Mouse (Mus musculus) limb, embryonic 11.5 days (tissue): ENCODE data around the gene Hhatl. TPM values are rescaled to one million over a fixed set of nuclear protein-coding genes. Genes with fewer than 3 reads are reported as not detected.

Source experiments
- ATAC-seq: fragments of 200-750 bp; cut with Nextera tagmentation; 2 replicates; pipeline ENCODE4 v1.8.0; 2017; ENCODE audit warnings: low read depth; ENCODE audit not compliant: insufficient number of reproducible peaks, low FRiP score, low TSS enrichment
- DNase-seq: peaks from one replicate; pipeline ENCODE4 v3.0.0-alpha.2; 2015; ENCODE audit warnings: low spot score
- H3K27ac ChIP-seq: fragments of 300-500 bp; sonication (generic); replicated peaks from 2 replicates; pipeline ENCODE4 v1.5.1; 2014; ENCODE audit warnings: low read depth, mild to moderate bottlenecking, low read length
- H3K27me3 ChIP-seq: fragments of 300-500 bp; sonication (generic); 2 replicates; pipeline ENCODE4 v1.6.1; 2014; ENCODE audit warnings: mild to moderate bottlenecking, low read length, mixed read lengths; ENCODE audit not compliant: control insufficient read depth, insufficient read depth
- H3K36me3 ChIP-seq: fragments of 300-500 bp; sonication (generic); 2 replicates; pipeline ENCODE4 v1.6.1; 2014; ENCODE audit warnings: mild to moderate bottlenecking, low read length, moderate library complexity, mixed read lengths; ENCODE audit not compliant: control insufficient read depth, insufficient read depth
- H3K4me1 ChIP-seq: fragments of 300-500 bp; sonication (generic); 2 replicates; pipeline ENCODE4 v1.6.1; 2014; ENCODE audit warnings: low read length, mixed read lengths; ENCODE audit not compliant: control insufficient read depth, insufficient read depth
- H3K4me2 ChIP-seq: fragments of 300-500 bp; sonication (generic); 2 replicates; pipeline ENCODE4 v1.6.1; 2014; ENCODE audit warnings: low read depth, mild to moderate bottlenecking, moderate library complexity; ENCODE audit not compliant: severe bottlenecking
- H3K4me3 ChIP-seq: fragments of 300-500 bp; sonication (generic); 2 replicates; pipeline ENCODE4 v1.5.1; 2014; ENCODE audit warnings: low read depth, low read length
- H3K9ac ChIP-seq: fragments of 300-500 bp; sonication (generic); 2 replicates; pipeline ENCODE4 v1.6.1; 2014; ENCODE audit warnings: mild to moderate bottlenecking, low read length
- H3K9me3 ChIP-seq: fragments of 300-500 bp; sonication (generic); 2 replicates; pipeline ENCODE4 v1.6.1; 2016; ENCODE audit warnings: low read length; ENCODE audit not compliant: control insufficient read depth
- WGBS: fragments of 180-500 bp; shearing (Covaris S2); extraction: QIAGEN DNeasy Blood & Tissue Kit; methylation state at CpG from one replicate; pipeline ENCODE4 v1.1.7; 2014; 5-methylcytosine and 5-hydroxymethylcytosine counted together
- polyA plus RNA-seq: library from polyadenylated mRNA; unstranded; fragments of >200 nt; fragmentation: Nextera tagmentation; extraction: Ambion mirVana; gene quantifications from 2 replicates; pipeline ENCODE4 v1.2.1, GENCODE M21; 2014

Gene Hhatl
- polyA plus RNA-seq, 1 experiment from 2014 or later, result not detected

GRCm38 (mm10) chr9:121776511-121776910, 15.8 kb downstream of the Hhatl start:
- Histone ChIP-seq H3K9ac (no peak overlapping the region), H3K9me3 (no peaks in the 10 kb centered on the region), H3K27ac (no peak overlapping the region), H3K4me2 (no peak overlapping the region), H3K4me3 (no peak overlapping the region), H3K36me3 (no peaks in the 10 kb centered on the region), H3K4me1 (peaks cover 5% of the 10 kb centered on the region; the same call in 1 of the 2 replicates), H3K27me3 (peaks cover 31% of the 10 kb centered on the region)
- DNase-seq, result no peak
- ATAC-seq, result no peak
- WGBS, result 81% methylated on average over 7 of the region's 7 CpGs

- H3K4me2 ChIP-seq, result no peak overlapping the region
- H3K9me3 ChIP-seq, result no peaks in the 10 kb centered on the region
- peaks cover 31% of the 10 kb centered on the region for H3K27me3 ChIP-seq
- H3K27ac ChIP-seq, result no peak overlapping the region
- H3K36me3 ChIP-seq, result no peaks in the 10 kb centered on the region
- DNase-seq (no peak), ATAC-seq (no peak)
- H3K4me3 ChIP-seq, result no peak overlapping the region
- peaks cover 5% of the 10 kb centered on the region; the same call in 1 of the 2 replicates for H3K4me1 ChIP-seq
- 81% methylated on average over 10 of the region's 10 CpGs for WGBS
- no peak overlapping the region for H3K9ac ChIP-seq
Measured at GRCm38 (mm10) chr9:121775951-121776350, 16.4 kb downstream of the Hhatl start.

DNA sequence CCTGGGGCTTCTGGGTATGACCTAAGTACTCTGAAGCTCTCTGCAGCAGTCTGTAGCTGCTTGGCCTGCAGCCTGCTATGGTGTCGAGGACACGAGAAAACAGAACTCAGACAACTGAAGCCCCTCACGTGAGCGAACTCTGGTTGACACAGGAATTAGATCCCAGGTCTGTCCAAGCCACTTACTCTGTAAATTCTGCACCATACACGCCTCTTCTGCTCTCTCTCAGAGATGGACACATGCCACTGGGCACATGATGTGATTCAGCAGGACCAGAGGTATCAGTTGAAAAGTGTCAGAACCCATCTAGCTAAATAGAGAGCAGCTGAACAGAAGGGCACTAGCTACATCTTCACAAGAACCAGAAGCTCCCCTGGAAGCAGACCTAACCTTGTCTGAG, 19.9 kb downstream of the Hhatl start:
- no peak overlapping the region for H3K4me2 ChIP-seq
- no peak overlapping the region for H3K9ac ChIP-seq
- DNase-seq (no peak), ATAC-seq (no peak)
- H3K9me3 ChIP-seq, result no peaks in the 10 kb centered on the region
- H3K4me1 ChIP-seq, result no peaks in the 10 kb centered on the region
- peaks cover 11% of the 10 kb centered on the region for H3K27me3 ChIP-seq
- no peak overlapping the region for H3K4me3 ChIP-seq
- no peak overlapping the region for H3K27ac ChIP-seq
- peaks cover 6% of the 10 kb centered on the region; the same call in 1 of the 2 replicates for H3K36me3 ChIP-seq
- 77% methylated on average over 5 of the region's 5 CpGs for WGBS

DNA sequence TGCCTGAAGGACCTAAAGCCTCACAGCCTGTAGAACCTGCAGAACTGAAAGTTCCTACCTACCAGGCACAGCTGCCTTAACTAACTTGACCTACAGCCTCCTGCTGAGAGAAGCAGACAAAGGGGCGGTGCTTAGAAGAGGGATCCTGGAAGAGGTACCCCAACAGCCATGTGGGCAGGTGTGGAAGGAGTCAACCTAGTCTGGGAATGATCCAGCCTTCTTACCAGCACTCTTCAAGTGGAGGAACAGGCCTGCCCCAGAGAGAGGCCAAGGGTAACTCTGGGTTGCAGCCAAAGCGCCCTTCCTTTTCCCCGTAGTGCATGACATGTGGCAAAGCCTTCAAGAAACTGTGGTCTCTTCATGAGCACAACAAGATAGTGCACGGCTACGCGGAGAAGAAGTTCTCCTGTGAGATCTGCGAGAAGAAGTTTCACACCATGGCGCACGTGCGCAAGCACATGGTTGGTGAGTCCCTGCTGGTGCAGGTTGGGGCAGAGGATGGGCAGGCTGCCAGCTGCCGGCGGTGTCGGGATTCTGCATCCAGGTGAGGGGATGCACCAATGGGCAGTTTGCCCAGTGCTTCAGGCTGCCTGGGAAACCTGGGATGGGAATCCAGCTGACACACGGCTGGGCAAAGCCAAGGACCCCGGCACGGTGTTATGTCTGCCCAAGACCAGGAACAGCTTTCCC, 27.0 kb downstream of the Hhatl start:
- WGBS, result 91% methylated on average over 16 of the region's 16 CpGs
- Histone ChIP-seq H3K36me3 (peaks cover 9% of the 10 kb centered on the region), H3K27ac (no peak overlapping the region), H3K4me3 (no peak overlapping the region), H3K9me3 (no peaks in the 10 kb centered on the region), H3K9ac (no peak overlapping the region), H3K4me2 (no peak overlapping the region), H3K4me1 (peaks cover 10% of the 10 kb centered on the region; the same call in 1 of the 2 replicates), H3K27me3 (no peaks in the 10 kb centered on the region)
- ATAC-seq (no peak), DNase-seq (no peak)

DNA sequence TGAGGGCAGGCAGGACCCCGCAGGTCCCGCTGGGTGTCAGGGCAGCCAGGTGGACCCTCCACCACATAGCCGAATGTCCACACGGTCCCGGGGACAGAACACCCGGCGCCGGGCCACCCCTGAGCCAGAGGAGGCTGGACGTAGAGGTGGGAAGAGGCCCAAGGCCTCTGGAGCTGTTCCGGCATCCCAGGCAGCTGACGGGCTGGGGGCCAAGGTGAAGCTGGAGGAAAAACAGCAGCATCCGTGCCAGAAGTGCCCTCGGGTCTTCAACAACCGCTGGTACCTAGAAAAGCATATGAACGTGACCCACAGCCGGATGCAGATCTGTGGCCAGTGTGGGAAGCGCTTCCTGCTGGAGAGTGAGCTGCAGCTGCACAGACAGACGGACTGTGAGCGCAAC, 28.6 kb downstream of the Hhatl start:
- H3K27me3 ChIP-seq, result no peaks in the 10 kb centered on the region
- H3K4me1 ChIP-seq, result peaks cover 12% of the 10 kb centered on the region
- no peak overlapping the region for H3K9ac ChIP-seq
- DNase-seq (no peak), ATAC-seq (no peak)
- no peak overlapping the region for H3K4me2 ChIP-seq
- H3K36me3 ChIP-seq, result peaks cover 9% of the 10 kb centered on the region
- no peaks in the 10 kb centered on the region for H3K9me3 ChIP-seq
- no peak overlapping the region for H3K27ac ChIP-seq
- 91% methylated on average over 19 of the region's 19 CpGs for WGBS
- H3K4me3 ChIP-seq, result no peak overlapping the region

DNA sequence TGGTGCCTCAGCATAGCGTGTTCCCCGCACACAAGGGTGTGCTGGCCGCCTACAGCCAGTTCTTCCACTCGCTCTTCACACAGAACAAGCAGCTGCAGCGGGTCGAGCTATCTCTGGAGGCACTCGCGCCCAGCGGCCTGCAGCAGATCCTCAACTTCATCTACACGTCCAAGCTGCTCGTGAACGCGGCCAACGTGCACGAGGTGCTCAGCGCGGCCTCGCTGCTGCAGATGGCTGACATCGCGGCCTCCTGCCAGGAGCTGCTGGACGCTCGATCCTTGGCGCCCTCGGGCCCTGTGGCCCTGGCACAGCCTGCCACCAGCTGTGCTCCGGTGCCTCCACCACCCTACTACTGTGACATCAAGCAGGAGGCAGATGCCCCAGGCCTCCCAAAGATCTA, 29.5 kb downstream of the Hhatl start:
- Histone ChIP-seq H3K4me1 (peaks cover 21% of the 10 kb centered on the region), H3K9ac (no peak overlapping the region), H3K27me3 (no peaks in the 10 kb centered on the region), H3K4me3 (no peak overlapping the region), H3K4me2 (no peak overlapping the region), H3K36me3 (peaks cover 5% of the 10 kb centered on the region), H3K9me3 (no peaks in the 10 kb centered on the region), H3K27ac (no peak overlapping the region)
- WGBS, result 94% methylated on average over 25 of the region's 25 CpGs
- no peak for ATAC-seq
- DNase-seq, result no peak

DNA sequence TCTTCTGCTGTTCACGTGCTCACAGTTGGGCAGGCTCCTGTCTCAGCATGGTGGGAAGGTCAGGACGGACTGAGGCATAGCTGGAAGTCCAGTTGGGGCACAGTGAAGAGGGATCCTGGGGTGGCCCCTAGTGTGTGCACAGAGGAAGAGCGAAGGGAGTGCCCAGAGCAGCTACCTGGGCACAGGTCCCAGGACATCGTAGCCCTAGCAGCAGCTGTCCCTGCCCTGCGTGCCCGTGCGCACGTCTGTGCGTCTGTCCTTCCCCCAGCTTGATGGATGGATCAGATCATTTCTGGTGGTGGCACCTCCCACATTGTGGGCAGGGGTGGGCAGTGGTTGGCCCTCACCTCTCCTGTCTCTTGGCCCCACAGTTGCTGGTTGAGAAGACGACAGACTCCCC, 30.1 kb downstream of the Hhatl start:
- H3K27ac ChIP-seq, result no peak overlapping the region
- H3K9ac ChIP-seq, result no peak overlapping the region
- no peaks in the 10 kb centered on the region for H3K9me3 ChIP-seq
- H3K4me1 ChIP-seq, result peaks cover 24% of the 10 kb centered on the region
- no peak overlapping the region for H3K4me2 ChIP-seq
- no peak overlapping the region for H3K4me3 ChIP-seq
- DNase-seq, result no peak
- peaks cover 2% of the 10 kb centered on the region; the same call in 1 of the 2 replicates for H3K36me3 ChIP-seq
- H3K27me3 ChIP-seq, result no peaks in the 10 kb centered on the region
- no peak for ATAC-seq
- 89% methylated on average over 10 of the region's 10 CpGs for WGBS

DNA sequence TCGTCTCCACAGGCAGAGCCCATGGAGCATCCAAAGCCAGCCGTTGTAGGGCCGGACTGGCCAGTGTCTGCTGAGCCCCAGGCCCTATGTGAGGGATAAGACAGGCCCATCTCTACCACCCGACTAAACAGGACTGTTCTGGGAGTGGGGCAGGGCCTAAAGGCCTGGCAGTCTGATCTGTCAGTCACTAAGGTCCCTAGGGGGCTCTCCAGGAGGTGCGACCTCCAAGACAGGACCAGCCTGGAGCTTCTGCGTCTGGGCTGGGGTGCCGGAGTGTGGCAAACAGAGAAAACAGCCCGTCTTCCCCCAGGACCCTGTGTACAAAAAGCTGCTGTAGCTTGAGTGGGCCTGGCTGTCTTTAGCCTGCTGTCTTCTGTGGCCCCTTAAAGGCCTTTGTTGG, 30.5 kb downstream of the Hhatl start:
- Histone ChIP-seq H3K9me3 (no peaks in the 10 kb centered on the region), H3K9ac (no peak overlapping the region), H3K36me3 (peaks cover 2% of the 10 kb centered on the region; the same call in 1 of the 2 replicates), H3K27me3 (no peaks in the 10 kb centered on the region), H3K27ac (no peak overlapping the region), H3K4me3 (no peak overlapping the region), H3K4me1 (peaks cover 24% of the 10 kb centered on the region), H3K4me2 (no peak overlapping the region)
- no peak for DNase-seq
- WGBS, result 74% methylated on average over 8 of the region's 8 CpGs
- ATAC-seq, result no peak
